Mouse (Mus musculus) intestine, embryonic 14.5 days (tissue): ENCODE measurements at regions not wholly inside any gene's neighbourhood (a gene's known extent, or its start where the extent isn't known, plus 50 kb on each side); places are given as distances from the start of the nearest gene placed in this dataset.

Source experiments
- ATAC-seq: fragments of 200-750 bp; cut with Nextera tagmentation; replicated peaks from 2 replicates; pipeline ENCODE4 v1.8.0; 2017; ENCODE audit warnings: low read depth, moderate number of reproducible peaks, moderate TSS enrichment, moderate library complexity; ENCODE audit not compliant: low FRiP score, low TSS enrichment
- DNase-seq: peaks from one replicate; pipeline ENCODE4 v3.0.0-alpha.2; 2018; ENCODE audit warnings: low spot score
- H3K27ac ChIP-seq: fragments of 300-500 bp; sonication (generic); 2 replicates; pipeline ENCODE4 v1.5.1; 2014; ENCODE audit warnings: low read depth, mild to moderate bottlenecking, control low read depth
- H3K27me3 ChIP-seq: fragments of 300-500 bp; sonication (generic); replicated peaks from 2 replicates; pipeline ENCODE4 v1.6.1; 2014; ENCODE audit warnings: low read length, control low read depth; ENCODE audit not compliant: control insufficient read depth, insufficient read depth
- H3K36me3 ChIP-seq: fragments of 300-500 bp; sonication (generic); 2 replicates; pipeline ENCODE4 v1.6.1; 2014; ENCODE audit warnings: low read length, control low read depth; ENCODE audit not compliant: control insufficient read depth, insufficient read depth
- H3K4me1 ChIP-seq: fragments of 300-500 bp; sonication (generic); replicated peaks from 2 replicates; pipeline ENCODE4 v1.6.1; 2014; ENCODE audit warnings: low read length, control low read depth, mixed read lengths; ENCODE audit not compliant: control insufficient read depth, insufficient read depth
- H3K4me2 ChIP-seq: fragments of 300-500 bp; sonication (generic); 2 replicates; pipeline ENCODE4 v1.6.1; 2014; ENCODE audit warnings: low read length
- H3K4me3 ChIP-seq: fragments of 300-500 bp; sonication (generic); 2 replicates; pipeline ENCODE4 v1.5.1; 2014; ENCODE audit warnings: low read depth, low read length, control low read depth, mixed read lengths
- H3K9ac ChIP-seq: fragments of 300-500 bp; sonication (generic); 2 replicates; pipeline ENCODE4 v1.6.1; 2014; ENCODE audit warnings: mild to moderate bottlenecking, low read length
- H3K9me3 ChIP-seq: fragments of 300-500 bp; sonication (generic); 2 replicates; pipeline ENCODE4 v1.6.1; 2016; ENCODE audit warnings: low read length, control low read depth; ENCODE audit not compliant: control insufficient read depth
- WGBS: fragments of 180-500 bp; shearing (Covaris S2); extraction: QIAGEN DNeasy Blood & Tissue Kit; methylation state at CpG from one replicate; pipeline ENCODE4 v1.1.7; 2014; 5-methylcytosine and 5-hydroxymethylcytosine counted together

DNA sequence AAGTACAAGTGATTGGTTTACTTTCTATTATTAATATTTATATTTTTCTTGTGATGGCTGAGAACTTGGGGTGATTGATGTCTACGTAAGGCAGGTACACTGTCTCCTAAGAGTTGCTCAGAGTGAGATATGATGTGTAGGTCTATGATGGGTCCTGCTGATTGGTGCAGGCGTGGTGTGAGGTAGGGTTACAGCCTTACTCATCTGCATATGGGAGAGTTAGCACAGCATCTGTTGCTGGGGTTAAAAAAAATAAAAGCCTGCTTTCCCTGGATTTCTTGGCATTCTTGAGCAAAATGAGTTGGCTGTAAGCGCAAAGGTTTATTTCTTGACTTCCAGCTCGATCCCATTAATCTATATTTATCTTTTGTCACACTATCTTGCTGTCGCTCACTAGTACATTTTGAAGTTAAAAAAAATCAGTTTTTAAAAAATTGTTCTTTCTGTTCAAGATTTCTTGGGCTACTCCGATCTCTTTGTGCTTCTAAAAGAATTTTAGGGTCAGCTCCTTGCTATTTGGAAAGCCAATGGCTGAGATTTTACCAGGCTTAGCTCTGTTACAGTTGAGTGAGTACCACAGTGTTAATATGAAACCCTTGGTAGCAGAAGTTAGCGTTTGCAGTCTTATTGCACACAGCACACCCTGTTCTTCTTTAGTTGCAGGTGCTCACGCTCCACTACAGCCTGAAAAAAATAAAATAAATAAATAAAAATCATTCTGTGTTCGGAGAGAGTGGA, 482.0 kb downstream of the Plekhb2 start:
- H3K27me3 ChIP-seq: no peaks in the 10 kb centered on the region
- DNase-seq (no peak), ATAC-seq (no peak)
- H3K4me3 ChIP-seq: no peak overlapping the region
- H3K9me3 ChIP-seq: no peaks in the 10 kb centered on the region
- H3K4me2 ChIP-seq: no peak overlapping the region
- H3K36me3 ChIP-seq: no peaks in the 10 kb centered on the region
- 82% methylated on average over 9 of the region's 9 CpGs for WGBS
- H3K27ac ChIP-seq: no peak overlapping the region
- H3K4me1 ChIP-seq: no peaks in the 10 kb centered on the region
- no peak overlapping the region for H3K9ac ChIP-seq

DNA sequence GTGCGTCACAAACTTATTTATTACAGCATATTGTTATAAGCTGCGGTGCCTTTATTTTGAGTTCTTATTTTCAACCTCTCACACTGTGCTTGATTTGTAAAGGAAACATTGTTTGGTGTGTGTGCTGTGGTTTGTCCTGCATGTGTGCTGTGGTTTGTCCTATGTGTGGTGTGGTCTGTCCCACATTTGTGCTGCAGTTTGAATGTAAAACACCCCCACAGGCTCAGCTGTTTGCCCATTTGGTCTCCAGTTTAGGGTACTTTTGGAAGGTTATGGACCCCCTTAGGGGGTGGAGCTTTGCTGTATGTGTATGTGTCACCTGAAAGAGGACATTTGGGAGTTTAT, 482.5 kb downstream of the Plekhb2 start:
- H3K4me2 ChIP-seq: no peak overlapping the region
- no peaks in the 10 kb centered on the region for H3K4me1 ChIP-seq
- no peak overlapping the region for H3K9ac ChIP-seq
- DNase-seq (no peak), ATAC-seq (no peak)
- WGBS: 89% methylated on average over 2 of the region's 2 CpGs
- H3K27ac ChIP-seq: no peak overlapping the region
- no peaks in the 10 kb centered on the region for H3K9me3 ChIP-seq
- no peaks in the 10 kb centered on the region for H3K36me3 ChIP-seq
- no peaks in the 10 kb centered on the region for H3K27me3 ChIP-seq
- H3K4me3 ChIP-seq: no peak overlapping the region

- no peaks in the 10 kb centered on the region for H3K36me3 ChIP-seq
- H3K4me3 ChIP-seq: no peak overlapping the region
- no peaks in the 10 kb centered on the region for H3K4me1 ChIP-seq
- no peak overlapping the region for H3K27ac ChIP-seq
- H3K9me3 ChIP-seq: no peaks in the 10 kb centered on the region
- ATAC-seq (no peak), DNase-seq (peak; percentile 42)
- no peak overlapping the region for H3K4me2 ChIP-seq
- 93% methylated on average over 3 of the region's 3 CpGs for WGBS
- no peaks in the 10 kb centered on the region for H3K27me3 ChIP-seq
- H3K9ac ChIP-seq: no peak overlapping the region
Measured at GRCm38 (mm10) chr1:35337647-35338046, 487.9 kb downstream of the Plekhb2 start.

DNA sequence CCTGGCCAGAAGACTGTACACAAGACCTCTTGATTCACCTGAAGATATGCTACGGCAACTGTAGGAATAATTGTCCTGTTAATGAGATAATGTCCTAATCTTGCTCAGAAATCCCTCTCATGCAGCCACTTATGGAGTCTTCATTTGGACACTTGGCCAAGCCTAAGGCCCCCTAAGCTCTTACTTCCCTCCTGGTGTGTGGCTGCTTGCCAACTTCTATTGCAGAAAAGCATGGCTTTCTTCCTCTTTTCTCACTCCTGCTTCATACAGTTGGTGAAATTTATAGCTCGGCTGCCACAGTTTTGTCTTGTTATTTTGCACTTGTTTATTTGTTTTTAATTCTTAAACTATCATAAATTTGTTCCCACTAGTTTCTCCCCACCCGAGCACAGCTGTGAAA, 488.4 kb downstream of the Plekhb2 start:
- Histone ChIP-seq H3K9ac (no peak overlapping the region), H3K4me3 (no peak overlapping the region), H3K27ac (no peak overlapping the region), H3K9me3 (no peaks in the 10 kb centered on the region), H3K4me2 (no peak overlapping the region), H3K4me1 (no peaks in the 10 kb centered on the region), H3K36me3 (no peaks in the 10 kb centered on the region), H3K27me3 (no peaks in the 10 kb centered on the region)
- WGBS: 67% methylated on average over 3 of the region's 3 CpGs
- no peak for ATAC-seq
- DNase-seq: no peak

DNA sequence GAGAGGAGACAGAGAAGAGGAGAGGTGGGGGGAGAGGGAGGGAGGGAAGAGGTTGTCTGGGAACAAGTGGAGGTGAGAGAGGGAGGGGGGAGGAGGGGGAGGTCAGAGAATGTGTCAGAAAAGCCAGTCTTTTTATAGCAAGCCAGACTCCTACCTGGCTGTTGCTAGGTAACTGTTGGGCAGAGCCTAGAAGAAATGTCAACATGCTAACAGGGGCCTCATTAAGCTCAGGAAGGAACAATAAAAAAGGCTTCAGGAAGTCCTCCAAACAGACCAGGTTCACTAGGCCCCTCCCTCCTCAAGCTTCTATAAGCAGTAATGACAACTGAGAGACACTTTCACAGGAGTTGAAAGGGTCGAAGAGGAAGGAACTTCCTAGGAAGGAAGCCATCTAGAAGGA, 494.8 kb downstream of the Plekhb2 start:
- H3K36me3 ChIP-seq: no peaks in the 10 kb centered on the region
- H3K27me3 ChIP-seq: no peaks in the 10 kb centered on the region
- no peaks in the 10 kb centered on the region for H3K4me1 ChIP-seq
- ATAC-seq (no peak), DNase-seq (no peak)
- H3K27ac ChIP-seq: no peak overlapping the region
- no peak overlapping the region for H3K9ac ChIP-seq
- H3K4me2 ChIP-seq: no peak overlapping the region
- no peaks in the 10 kb centered on the region for H3K9me3 ChIP-seq
- WGBS: 44% methylated on average over 1 of the region's 1 CpGs
- H3K4me3 ChIP-seq: no peak overlapping the region

DNA sequence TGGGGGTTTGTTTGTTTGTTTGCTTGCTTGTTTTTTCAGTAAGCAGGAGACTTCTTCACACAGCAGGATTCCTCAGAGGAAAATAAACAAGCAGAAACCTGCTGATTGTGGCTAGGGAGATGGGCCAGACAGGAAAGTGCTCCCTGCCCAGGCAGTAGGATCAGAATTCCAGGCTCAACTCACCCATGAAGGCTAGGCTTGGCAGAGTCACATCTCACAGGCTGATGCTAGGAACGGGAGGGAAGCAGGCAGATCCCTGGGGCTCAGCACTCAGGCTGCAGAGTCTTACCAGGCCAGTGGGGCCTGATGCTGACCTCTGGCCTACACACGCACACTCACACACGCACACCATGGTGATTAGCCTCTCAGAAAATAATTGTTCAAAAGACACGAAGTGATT, 498.5 kb downstream of the Plekhb2 start:
- no peak for DNase-seq
- H3K4me3 ChIP-seq: no peak overlapping the region
- ATAC-seq: no peak
- no peak overlapping the region for H3K4me2 ChIP-seq
- no peaks in the 10 kb centered on the region for H3K9me3 ChIP-seq
- no peak overlapping the region for H3K27ac ChIP-seq
- no peaks in the 10 kb centered on the region for H3K27me3 ChIP-seq
- no peak overlapping the region for H3K9ac ChIP-seq
- no peaks in the 10 kb centered on the region for H3K36me3 ChIP-seq
- no peaks in the 10 kb centered on the region for H3K4me1 ChIP-seq
- WGBS: 64% methylated on average over 4 of the region's 4 CpGs

DNA sequence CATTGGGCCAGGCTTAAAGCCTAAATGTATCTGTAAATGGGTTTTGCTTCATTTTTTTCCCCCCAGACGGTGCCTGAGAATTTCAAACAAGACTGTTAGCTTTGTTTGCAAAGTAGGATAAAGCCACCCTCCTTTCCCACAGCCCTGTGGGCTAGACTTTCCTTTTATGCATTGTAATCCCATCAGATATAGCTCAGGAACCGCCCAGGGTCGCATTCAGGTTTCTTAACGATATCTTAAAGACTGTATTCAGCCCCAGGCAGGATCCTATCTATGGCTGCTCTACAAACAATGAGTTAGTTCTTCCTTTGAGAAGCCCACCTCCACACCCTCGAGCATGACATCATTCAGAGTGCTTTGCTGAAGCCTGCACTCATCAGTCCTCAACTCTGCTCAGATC, 509.2 kb downstream of the Plekhb2 start:
- WGBS: 39% methylated on average over 5 of the region's 5 CpGs
- H3K4me3 ChIP-seq: no peak overlapping the region
- no peaks in the 10 kb centered on the region for H3K9me3 ChIP-seq
- H3K27ac ChIP-seq: no peak overlapping the region
- H3K4me2 ChIP-seq: no peak overlapping the region
- 0 out of 2 replicates have a peak, but pooled peaks cover 5% of the 10 kb centered on the region for H3K4me1 ChIP-seq
- no peaks in the 10 kb centered on the region for H3K36me3 ChIP-seq
- H3K27me3 ChIP-seq: no peaks in the 10 kb centered on the region
- ATAC-seq (no peak), DNase-seq (no peak)
- H3K9ac ChIP-seq: no peak overlapping the region

DNA sequence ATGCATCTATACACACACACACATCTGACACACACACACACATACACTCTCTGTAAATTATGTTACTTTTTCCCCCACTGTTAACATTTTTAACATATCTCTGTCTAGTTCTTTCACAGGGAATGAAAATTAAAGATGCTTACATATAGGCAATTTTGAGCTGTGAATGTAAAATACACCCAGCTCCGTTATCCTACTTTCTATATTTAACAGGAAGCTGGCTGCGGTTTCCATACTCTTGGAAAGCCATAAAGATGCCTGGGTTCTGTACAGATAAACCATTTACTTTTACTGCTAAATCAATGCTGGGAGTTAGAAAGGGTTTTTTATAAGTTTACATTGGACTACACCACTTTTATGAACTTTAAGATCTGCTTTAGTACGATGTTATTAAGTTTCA, 511.7 kb downstream of the Plekhb2 start:
- H3K4me3 ChIP-seq: no peak overlapping the region
- H3K27me3 ChIP-seq: no peaks in the 10 kb centered on the region
- H3K9me3 ChIP-seq: no peaks in the 10 kb centered on the region
- DNase-seq (no peak), ATAC-seq (no peak)
- no peak overlapping the region for H3K27ac ChIP-seq
- no peak overlapping the region for H3K9ac ChIP-seq
- H3K4me2 ChIP-seq: no peak overlapping the region
- H3K4me1 ChIP-seq: 0 out of 2 replicates have a peak, but pooled peaks cover 5% of the 10 kb centered on the region
- 25% methylated on average over 3 of the region's 3 CpGs for WGBS
- no peaks in the 10 kb centered on the region for H3K36me3 ChIP-seq

- no peak overlapping the region for H3K9ac ChIP-seq
- 49% methylated on average over 3 of the region's 3 CpGs for WGBS
- no peak for DNase-seq
- H3K4me3 ChIP-seq: no peak overlapping the region
- no peaks in the 10 kb centered on the region for H3K36me3 ChIP-seq
- H3K27ac ChIP-seq: no peak overlapping the region
- no peaks in the 10 kb centered on the region for H3K27me3 ChIP-seq
- H3K4me1 ChIP-seq: 0 out of 2 replicates have a peak, but pooled peaks cover 5% of the 10 kb centered on the region
- H3K4me2 ChIP-seq: no peak overlapping the region
- no peak for ATAC-seq
- H3K9me3 ChIP-seq: no peaks in the 10 kb centered on the region
Measured at GRCm38 (mm10) chr1:35362836-35363235, 513.1 kb downstream of the Plekhb2 start.
